Mouse (Mus musculus) bone marrow macrophage, adult 2 months (primary cell): Measurements from ENCODE around the gene Ism2.

Experiments used
- CTCF ChIP-seq: IDR thresholded peaks from 2 replicates; pipeline ENCODE4 v1.5.1; 2012; ENCODE audit warnings: low read depth, mild to moderate bottlenecking, low read length, moderate library complexity
- POLR2A ChIP-seq: IDR thresholded peaks from 2 replicates; pipeline ENCODE4 v1.6.1; 2012; ENCODE audit warnings: mild to moderate bottlenecking, low read depth, low read length, borderline replicate concordance

- TF ChIP-seq CTCF (no peak), POLR2A (no peak)
These were observed 861 bp upstream of the Ism2 start for GRCm38 (mm10) chr12:87300441-87300690.
